Mouse (Mus musculus): ENCODE results near the gene Pitpnc1.

Gene Pitpnc1

GRCm38 (mm10) chr11:107466611-107467391 lies 3.7 kb downstream of the Pitpnc1 start:
- DNase-seq, result peak; percentile 25

- no peak for DNase-seq
Measured at GRCm38 (mm10) chr11:107465969-107466368, 4.5 kb downstream of the Pitpnc1 start.

GRCm38 (mm10) chr11:107465041-107465440 lies 5.5 kb downstream of the Pitpnc1 start:
- no peak for DNase-seq

- peak; percentile 45 for DNase-seq
Measured at GRCm38 (mm10) chr11:107464141-107464540, 6.4 kb downstream of the Pitpnc1 start.

- peak; percentile 48 for DNase-seq
Measured at GRCm38 (mm10) chr11:107463251-107463681, 7.2 kb downstream of the Pitpnc1 start.

- no peak for DNase-seq
Measured at GRCm38 (mm10) chr11:107462478-107462877, 8.0 kb downstream of the Pitpnc1 start.

- DNase-seq, result no peak
Measured at GRCm38 (mm10) chr11:107459828-107460227, 10.7 kb downstream of the Pitpnc1 start.

- no peak for DNase-seq
Measured at GRCm38 (mm10) chr11:107458986-107459385, 11.5 kb downstream of the Pitpnc1 start.

GRCm38 (mm10) chr11:107458286-107458685 lies 12.2 kb downstream of the Pitpnc1 start:
- DNase-seq, result no peak

- DNase-seq, result no peak
Measured at GRCm38 (mm10) chr11:107457282-107457681, 13.2 kb downstream of the Pitpnc1 start.

GRCm38 (mm10) chr11:107454546-107455462 lies 15.7 kb downstream of the Pitpnc1 start:
- peak; percentile 27 for DNase-seq

- DNase-seq, result no peak
Measured at GRCm38 (mm10) chr11:107452053-107452452, 18.4 kb downstream of the Pitpnc1 start.

- DNase-seq, result peak; percentile 69
Measured at GRCm38 (mm10) chr11:107451106-107451505, 19.4 kb downstream of the Pitpnc1 start.

GRCm38 (mm10) chr11:107450097-107450496 lies 20.4 kb downstream of the Pitpnc1 start:
- no peak for DNase-seq

- no peak for DNase-seq
Measured at GRCm38 (mm10) chr11:107449169-107449910, 21.2 kb downstream of the Pitpnc1 start.

GRCm38 (mm10) chr11:107447915-107448314 lies 22.6 kb downstream of the Pitpnc1 start:
- no peak for DNase-seq

- no peak for DNase-seq
Measured at GRCm38 (mm10) chr11:107447349-107447748, 23.1 kb downstream of the Pitpnc1 start.

GRCm38 (mm10) chr11:107446650-107447049 lies 23.8 kb downstream of the Pitpnc1 start:
- DNase-seq, result no peak

- DNase-seq, result no peak
Measured at GRCm38 (mm10) chr11:107445683-107446082, 24.8 kb downstream of the Pitpnc1 start.

- DNase-seq, result no peak
Measured at GRCm38 (mm10) chr11:107443121-107444095, 27.1 kb downstream of the Pitpnc1 start.

- DNase-seq, result no peak
Measured at GRCm38 (mm10) chr11:107441050-107441449, 29.4 kb downstream of the Pitpnc1 start.

- DNase-seq, result no peak
Measured at GRCm38 (mm10) chr11:107438140-107438539, 32.4 kb downstream of the Pitpnc1 start.

All from kidney, postnatal 10 days (tissue).